8 mouse cellular contexts compared by ENCODE assay signal in genomic region chr10:91236844-91237243, GRCm38 (mm10). TPM values are rescaled to one million over a fixed set of nuclear protein-coding genes. Genes with fewer than 3 reads are reported as not detected.
DNase-seq lines count a peak whose midpoint lies in the region; ATAC-seq and TF ChIP-seq lines count a peak whose summit lies in the region.

No protein-coding gene starts in this region.

- no peak overlapping the region for H3K27ac ChIP-seq in liver, adult 2 months (replicated peaks; ENCODE audit: insufficient read depth, low read depth, low read length)
- no peak overlapping the region for H3K27ac ChIP-seq in liver, embryonic 11.5 days (ENCODE audit: low read depth, low read length)

- no peak for ATAC-seq in liver, embryonic 11.5 days (replicated peaks; ENCODE audit: low FRiP score)
- ATAC-seq in hematopoietic stem cell, adult 5-6 weeks (replicated peaks in 1 of 2; ENCODE audit: insufficient read depth in 1 of 2, low FRiP score in 2 of 2, low TSS enrichment in 1 of 2, low read depth in 1 of 2, poor library complexity in 2 of 2, severe bottlenecking in 2 of 2): peak; percentile 58 to 87

- no peak for TF ChIP-seq POLR2A in liver, adult 2 months (IDR thresholded peaks at IDR 0.05; ENCODE audit: extremely low read depth, insufficient read depth, low read length)

- H3K9me3 ChIP-seq in liver, embryonic 11.5 days (ENCODE audit: control insufficient read depth, low read length): no peaks in the 10 kb centered on the region

- no peaks in the 10 kb centered on the region for H3K36me3 ChIP-seq in liver, adult 2 months (ENCODE audit: control insufficient read depth, insufficient read depth, low read length)
- H3K36me3 ChIP-seq in liver, embryonic 11.5 days (ENCODE audit: control insufficient read depth, insufficient read depth, low read length): no peaks in the 10 kb centered on the region

- H3K4me3 ChIP-seq in liver, adult 2 months (ENCODE audit: insufficient read depth, low read depth, low read length): no peak overlapping the region
- no peak overlapping the region for H3K4me3 ChIP-seq in liver, embryonic 11.5 days (ENCODE audit: low read depth, low read length)

- 5% methylated on average over 7 of the region's 7 CpGs for WGBS in liver, adult 2 months
- WGBS in liver, embryonic 11.5 days: 33% methylated on average over 7 of the region's 7 CpGs

- H3K79me2 ChIP-seq in liver, adult 2 months (ENCODE audit: control insufficient read depth, insufficient read depth, low read length): no peaks in the 10 kb centered on the region

- no peak overlapping the region for H3K9ac ChIP-seq in liver, adult 2 months (ENCODE audit: low read depth, low read length)
- H3K9ac ChIP-seq in liver, embryonic 11.5 days (ENCODE audit: low read depth, low read length): no peak overlapping the region

- TF ChIP-seq CTCF in liver, adult 2 months (IDR thresholded peaks at IDR 0.05; ENCODE audit: low read depth, low read length): peak; percentile 15; the same call in 1 of the 2 replicates

- H3K27me3 ChIP-seq in liver, adult 2 months (ENCODE audit: control insufficient read depth, insufficient read depth, low read length): no peaks in the 10 kb centered on the region
- H3K27me3 ChIP-seq in liver, embryonic 11.5 days (replicated peaks; ENCODE audit: control insufficient read depth, insufficient read depth, low read length): no peaks in the 10 kb centered on the region

- DNase-seq in liver, adult 2 months (ENCODE audit: extremely low read depth, low read depth, low spot score): peak; percentile 92
- DNase-seq in liver, embryonic 11.5 days (ENCODE audit: low spot score): no peak
- peak; percentile 45 for DNase-seq in adrenal gland, postnatal 25 days
- DNase-seq in fat pad, adult 2 months (ENCODE audit: extremely low read depth, low read depth, low spot score): peak; percentile 40
- peak; percentile 70 to 81 for DNase-seq in lung, adult 18-20 months
- DNase-seq in yolk sac, embryonic 10.5 days (ENCODE audit: low spot score): peak; percentile 20
- DNase-seq in thymus, postnatal 36 days: no peak

- no peak overlapping the region for H3K4me2 ChIP-seq in liver, embryonic 11.5 days

- H3K4me1 ChIP-seq in liver, adult 2 months (ENCODE audit: control insufficient read depth, insufficient read depth, low read length): peaks cover 3% of the 10 kb centered on the region; the same call in 1 of the 2 replicates
- no peaks in the 10 kb centered on the region for H3K4me1 ChIP-seq in liver, embryonic 11.5 days (replicated peaks; ENCODE audit: control insufficient read depth, insufficient read depth, low read length)

RNA-seq across cellular contexts. Expression of gene Tmpo, which starts 55.7 kb away (rescaled TPM):
- total RNA-seq in liver, adult 2 months (2014; rRNA removed): 38.4 and 43.3 TPM in 2 replicates
- polyA plus RNA-seq in liver, adult 2 months (2012; rRNA removed): 10.7 and 12.1 TPM in 2 replicates
- polyA plus RNA-seq in liver, embryonic 11.5 days (2014; fragmentation: Nextera tagmentation; extraction: Ambion mirVana): 207 and 219 TPM in 2 replicates
- total RNA-seq in adrenal gland, postnatal 25 days (2021): 119 and 123 TPM in 2 replicates
- total RNA-seq in hematopoietic stem cell, adult 5-6 weeks (2017): 447 and 595 TPM in 2 replicates

Comparison
In these comparisons a context has a peak if more than half of its experiments do, and no peak if none do; other contexts are left out.
1. DNase-seq: peak in liver, adult 2 months (single experiment), adrenal gland, postnatal 25 days (single experiment), fat pad, adult 2 months (single experiment), lung, adult 18-20 months (2 of 2) and yolk sac, embryonic 10.5 days (single experiment); none in liver, embryonic 11.5 days (single experiment) and thymus, postnatal 36 days (0 of 2).